Mouse (Mus musculus): ENCODE results near the gene Add3.

The Add3 gene

DNA sequence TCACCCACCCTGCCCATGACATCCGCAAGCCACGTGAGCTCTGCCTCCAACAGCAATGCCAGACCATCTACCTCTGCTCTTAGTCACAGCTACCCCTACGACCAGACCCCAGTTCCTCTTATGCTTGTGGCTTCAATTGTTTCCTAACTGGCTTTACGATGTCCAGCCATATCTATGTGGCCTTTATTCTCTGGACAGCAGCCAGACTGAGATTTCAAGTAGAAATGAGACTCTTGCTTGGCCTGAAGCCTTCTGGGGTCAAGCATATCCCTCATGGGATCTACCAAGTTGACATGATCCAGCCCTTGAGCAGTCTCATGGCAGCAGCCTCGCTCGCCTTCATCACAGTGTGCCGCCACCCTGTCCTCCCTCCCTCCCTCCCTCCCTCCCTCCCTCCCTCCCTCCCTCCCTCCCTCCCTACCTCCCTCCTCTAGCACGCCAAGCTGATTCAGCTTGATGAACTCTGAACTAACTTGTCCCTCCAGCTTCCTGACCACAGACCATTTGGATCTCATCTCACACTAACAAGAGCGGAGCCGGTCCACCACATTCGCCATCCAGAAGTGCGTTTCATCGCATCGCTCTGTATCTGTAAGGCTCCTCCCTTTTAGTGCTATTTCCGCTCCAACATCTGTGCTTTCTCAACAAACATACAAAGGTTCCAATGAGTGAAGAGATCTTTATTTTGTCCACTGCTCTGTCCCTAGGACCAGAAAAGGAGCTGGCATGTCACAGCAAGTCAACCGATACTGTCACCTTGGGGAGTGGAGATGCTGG lies 9.7 kb upstream of the Add3 start:
- no peak for DNase-seq

DNA sequence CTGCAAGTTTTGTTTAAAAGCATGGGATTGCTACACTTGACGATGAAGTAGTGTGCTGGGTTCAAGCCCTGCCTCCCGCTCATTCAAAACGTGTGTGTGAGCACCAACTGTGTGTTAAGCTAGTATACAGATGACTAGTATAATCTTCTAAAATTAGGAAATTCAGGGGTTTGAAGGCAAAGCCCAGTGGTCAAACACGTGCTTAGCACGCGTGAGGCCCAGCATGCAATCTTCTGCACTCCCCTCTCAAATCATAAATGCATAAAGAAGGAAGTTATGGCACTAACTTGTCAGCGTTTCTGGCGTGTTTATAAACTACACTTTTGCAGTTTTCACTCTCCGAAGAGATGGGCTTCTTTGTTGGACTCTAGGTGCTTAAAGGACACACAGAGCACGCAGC lies 7.8 kb upstream of the Add3 start:
- DNase-seq, result no peak

DNA sequence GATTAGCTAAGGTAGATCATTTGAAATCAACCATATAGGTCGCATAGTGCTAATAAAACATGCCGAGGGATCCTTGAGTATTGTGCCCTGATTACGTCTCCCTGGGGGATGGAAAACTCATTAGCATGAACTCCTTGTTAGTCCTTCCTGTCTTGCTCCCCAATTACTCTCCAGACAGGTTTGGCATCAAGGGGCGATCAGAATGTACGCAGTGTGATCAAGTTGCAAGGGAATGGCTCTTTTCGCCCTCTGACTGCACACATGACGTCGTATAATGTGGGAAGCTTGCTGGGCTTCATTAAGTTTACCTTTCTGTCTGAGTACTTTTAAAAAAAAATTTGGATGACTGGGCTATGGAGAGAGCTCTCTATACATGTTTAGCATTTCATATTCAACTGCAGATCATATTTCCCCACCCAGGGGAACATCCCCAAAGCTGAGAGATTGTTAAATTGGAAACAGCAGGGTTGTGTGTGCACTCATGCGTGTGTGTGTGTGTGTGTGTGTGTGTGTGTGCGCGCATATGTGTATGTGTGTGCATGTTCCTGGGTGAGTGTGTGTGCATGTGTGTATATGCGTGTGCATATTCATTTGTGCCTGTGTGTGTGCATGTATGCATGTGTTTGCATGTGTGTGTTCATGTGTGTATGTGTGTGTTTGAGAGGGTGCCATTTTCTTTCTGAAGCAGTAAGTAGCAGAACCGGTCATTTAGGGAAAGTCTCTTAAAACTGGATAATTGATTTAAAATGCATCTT lies 3.7 kb upstream of the Add3 start:
- no peak for DNase-seq

DNA sequence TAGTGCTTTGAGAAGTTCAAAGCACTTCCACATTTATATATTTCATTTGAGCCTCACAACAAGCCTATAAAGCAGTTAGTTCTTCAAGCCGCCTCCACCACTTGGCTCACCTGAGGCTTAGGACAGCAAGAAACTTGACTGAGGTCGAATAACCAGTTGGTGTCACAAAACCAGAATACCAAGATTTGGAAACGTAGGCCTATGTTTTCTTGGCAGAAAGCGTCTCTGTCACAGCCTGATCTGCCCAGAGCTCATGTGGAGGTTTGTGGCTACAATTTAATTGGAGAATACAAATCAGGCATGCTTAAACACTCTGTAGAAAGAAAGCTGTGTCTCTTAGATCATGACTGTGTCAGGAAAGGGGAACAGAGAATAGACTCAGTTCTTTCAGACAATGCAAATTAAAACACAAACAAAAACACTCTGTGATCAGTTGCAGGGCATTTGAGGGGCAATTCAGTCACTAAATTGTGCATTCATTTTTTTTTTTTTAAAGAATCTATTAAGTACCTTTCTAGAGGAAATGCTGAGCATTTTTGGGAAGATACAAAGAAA lies 3.0 kb upstream of the Add3 start:
- DNase-seq, result no peak

DNA sequence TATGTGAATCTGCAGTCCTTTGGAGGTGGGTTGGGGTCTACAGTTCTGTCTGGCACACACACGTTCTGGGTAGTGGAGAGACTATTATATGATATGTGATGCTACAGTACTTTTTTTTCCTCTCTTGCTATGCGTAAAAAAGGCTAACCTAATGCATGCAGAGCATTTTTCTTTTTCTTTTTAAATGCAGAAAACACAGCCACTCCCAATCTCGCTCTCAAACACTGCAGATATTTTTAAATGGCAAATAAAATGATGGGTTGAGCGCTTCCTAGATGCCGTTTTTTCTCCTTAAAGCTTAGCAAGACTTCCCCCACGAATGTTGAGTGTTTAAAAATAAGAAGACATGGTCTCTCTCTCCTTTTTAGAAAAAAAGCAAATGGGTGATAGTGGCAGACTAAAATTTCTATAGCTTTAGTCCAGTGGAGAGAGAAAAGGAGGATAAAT lies 584 bp downstream of the Add3 start:
- no peak for DNase-seq

DNA sequence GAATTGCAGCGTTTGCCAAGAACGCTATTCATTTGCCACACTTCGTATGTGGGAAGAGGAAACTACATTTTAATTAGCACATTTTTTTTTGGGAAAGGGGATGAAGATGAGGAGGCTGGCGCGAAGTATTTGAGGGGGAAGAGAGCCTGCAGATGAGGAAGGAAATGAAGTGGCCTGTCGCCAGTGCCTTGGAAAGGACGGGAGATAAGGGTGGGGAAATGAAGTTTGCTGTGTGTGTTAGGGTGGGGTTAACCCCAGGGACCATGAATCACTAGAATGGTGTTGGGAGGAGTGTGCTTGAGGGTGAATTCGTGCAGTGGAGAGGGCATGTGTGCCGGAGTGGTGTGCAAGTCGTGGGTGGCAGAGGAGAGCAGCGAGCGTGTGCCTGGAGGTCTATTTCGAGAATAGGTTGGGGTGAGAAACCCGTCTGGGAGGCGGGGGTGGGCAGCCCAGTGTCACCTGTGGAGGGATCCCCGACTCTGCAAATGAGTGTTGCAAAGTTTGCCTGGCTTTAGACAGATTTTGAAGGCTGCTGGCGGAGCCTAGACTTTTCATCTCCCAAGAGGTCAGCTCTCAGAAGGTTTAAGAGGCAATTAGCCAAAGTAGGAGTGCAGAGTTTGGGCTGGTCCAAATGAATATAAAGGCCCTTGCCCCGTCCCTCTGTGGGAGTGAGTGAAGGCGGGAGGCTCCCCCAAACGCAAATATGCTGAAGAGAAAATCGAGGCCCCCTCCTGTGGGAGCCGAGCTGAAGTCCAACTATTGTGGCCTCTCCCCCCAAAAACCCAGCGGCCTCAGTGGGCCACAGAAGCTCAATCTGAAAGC lies 1.2 kb downstream of the Add3 start:
- DNase-seq, result peak; percentile 31

DNA sequence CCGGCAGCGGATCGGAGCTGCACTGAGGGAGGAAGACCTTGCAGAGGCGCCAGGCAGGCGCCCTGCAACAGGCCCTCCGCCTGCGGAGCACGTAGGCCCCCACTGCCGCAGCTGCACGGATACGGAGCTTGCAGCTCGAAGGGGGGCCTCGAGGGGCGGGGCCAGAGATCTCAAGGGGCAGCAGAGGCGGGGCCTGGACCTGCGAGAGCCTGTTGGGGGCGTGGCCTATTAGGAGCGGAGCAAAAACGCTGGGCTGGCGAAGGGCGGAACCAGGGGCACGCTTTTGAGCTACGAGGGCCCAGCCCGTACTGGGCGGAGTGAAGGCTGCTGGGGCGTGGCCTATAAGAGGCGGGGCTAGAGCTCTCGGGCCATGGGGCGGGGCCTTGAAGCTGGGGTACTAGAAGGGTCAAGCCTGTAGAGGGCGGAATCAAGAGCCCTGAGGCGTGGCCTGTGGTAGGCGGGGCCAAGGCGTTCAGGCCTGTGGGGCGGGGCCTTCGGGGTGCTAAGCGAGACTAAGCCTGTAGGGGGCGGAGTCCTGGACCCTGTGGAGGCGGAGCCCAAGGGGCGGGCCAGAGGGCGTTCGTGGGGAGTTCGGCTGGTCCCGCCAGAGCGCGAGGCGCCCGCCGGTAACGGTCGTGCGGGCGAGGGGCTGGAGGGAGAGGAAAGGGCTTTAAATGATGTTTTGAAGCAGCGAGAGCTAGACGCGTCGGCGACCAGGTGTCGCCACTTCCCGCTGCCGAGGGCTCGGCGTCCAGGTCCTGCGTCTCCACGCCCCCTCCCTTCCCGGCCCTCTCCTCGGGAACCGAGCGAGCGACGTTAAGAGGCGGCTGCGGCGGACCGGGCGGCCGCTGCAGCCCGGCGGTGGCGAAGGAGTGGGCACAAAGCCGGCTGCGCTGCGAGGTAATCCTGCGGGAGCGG lies 2.2 kb downstream of the Add3 start:
- peak; percentile 100 for DNase-seq

DNA sequence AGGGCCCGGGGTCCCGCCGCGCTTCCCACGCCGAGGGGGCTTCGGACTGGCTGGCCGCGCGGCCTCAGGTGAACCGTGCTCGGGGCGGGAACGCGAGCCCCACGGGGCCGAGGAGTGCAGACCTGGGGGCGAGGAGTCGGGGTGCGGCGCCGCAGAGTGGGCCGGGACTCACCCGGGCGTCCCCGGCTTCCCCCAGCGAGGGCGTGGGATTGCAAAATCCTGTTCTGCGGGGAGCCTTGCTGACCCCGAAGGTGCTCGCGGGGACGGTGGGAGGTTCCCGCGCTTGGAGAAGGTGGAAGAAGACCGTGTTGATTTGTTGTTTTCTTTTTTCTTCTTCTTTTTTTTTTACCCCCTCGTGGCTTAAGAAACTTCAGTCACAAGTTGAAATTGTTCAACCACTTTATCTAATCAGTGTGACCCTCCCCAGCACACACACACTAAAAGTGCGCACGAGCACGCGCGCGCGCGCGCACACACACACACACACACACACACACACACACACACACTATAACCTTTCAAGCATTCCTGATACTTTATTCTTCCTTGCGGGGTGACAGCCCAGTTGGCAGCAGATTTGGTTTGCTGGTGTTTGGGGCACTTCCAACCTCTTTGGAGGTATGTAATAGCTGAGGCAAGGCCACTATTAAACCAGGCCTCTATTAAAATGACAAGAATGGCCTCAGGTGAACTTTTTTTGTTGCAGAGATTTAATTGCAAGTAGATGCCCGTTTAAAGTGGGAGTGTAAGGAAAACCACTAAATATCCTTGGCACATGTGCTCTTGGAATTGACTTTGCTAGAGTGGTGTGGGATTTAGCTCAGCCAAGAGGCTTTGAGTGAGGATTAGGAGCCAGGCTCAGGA lies 3.1 kb downstream of the Add3 start:
- peak; percentile 49 for DNase-seq

DNA sequence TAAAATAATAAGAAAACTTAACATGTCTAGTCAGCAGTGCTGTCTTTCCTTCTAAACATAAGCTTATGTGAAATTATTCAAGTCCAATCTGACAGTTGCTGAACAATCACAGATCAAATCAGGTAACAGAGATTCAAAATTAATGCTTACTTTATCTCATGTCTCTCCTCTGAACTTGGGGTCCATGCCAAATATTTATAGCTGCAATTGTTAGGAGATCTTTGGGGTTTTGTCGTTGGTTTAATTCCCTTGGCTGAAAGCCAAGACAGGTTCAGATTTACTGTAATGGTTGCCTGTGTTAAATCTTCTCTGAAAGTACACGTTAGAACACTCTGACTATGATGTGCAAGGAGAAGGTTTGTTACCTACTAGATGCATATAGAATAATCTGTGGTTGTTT lies 4.8 kb downstream of the Add3 start:
- DNase-seq, result no peak

DNA sequence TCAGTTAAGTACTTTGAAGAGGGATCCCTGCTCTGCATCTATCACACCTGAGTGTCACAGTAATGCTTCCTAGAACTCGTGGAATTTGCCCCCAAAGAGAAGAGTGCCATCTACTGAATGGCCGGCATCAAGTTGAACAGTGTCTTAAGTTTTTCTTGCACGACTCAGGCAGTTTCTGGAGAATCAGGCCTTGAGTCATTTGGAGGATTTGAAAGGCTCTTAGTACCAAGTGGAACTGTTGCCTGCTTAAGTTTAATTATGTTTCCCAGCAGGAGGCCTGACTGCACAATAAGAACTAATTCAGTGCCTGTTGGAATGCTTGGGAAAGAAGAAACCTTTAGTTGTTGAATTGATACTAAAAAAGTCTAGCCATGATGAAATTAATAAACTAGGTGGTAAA lies 9.1 kb downstream of the Add3 start:
- DNase-seq, result no peak

DNA sequence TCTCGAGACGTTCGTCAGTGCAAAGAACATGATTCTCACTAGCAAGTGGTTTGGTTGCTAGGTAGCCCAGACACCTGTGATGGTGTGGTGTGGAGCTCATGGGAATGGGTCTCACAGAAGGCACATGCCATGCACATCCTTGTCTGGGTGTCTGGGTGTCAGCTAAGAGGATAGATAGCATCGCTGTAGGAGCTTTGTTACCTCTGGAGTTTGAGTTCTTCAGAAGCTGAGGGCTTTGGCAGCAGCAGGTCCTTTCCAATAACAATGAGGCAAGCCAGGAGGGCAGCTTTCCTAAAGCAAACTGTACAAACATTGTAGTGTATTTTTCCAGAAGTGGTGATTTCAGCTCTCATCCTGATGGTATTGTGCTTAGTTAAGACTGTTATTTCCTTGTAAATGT lies 12.2 kb downstream of the Add3 start:
- DNase-seq, result no peak

DNA sequence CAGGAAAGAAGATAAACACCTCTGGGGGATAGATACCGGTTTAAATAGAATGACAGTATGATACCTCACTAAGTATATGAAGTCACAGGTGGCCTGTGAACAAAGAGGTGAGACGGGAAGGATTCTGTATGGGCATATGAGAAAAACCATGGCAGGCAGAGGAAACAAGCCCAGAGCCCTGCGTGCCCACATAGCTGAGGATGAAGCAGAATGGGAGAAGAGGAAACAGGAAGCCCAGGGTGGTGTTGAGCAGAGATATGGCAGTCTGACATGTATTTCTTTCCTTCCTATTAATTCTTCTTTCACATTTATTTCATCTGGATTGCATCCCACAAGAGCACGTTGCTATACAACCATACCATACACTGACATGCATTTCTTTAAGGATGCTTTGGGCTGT lies 12.9 kb downstream of the Add3 start:
- DNase-seq, result no peak

DNA sequence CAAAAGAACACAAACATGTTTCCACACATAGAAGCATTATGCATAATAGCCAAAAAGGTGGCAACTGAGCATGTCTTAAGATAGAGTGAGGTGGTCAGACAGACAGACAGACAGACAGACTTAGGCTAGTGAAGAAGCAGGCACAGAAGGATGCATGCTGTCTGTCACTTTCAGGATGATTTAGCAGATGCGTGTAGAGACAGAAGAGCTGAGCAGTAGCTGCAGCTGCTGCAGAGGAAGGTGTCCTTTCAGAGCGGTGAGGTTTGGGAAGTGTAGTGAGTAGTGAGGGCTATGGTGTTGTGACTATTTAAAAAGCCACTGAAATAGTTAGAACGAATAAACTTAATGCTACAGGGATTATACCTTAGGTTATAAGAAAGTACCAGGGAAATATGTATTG lies 13.9 kb downstream of the Add3 start:
- no peak for DNase-seq

DNA sequence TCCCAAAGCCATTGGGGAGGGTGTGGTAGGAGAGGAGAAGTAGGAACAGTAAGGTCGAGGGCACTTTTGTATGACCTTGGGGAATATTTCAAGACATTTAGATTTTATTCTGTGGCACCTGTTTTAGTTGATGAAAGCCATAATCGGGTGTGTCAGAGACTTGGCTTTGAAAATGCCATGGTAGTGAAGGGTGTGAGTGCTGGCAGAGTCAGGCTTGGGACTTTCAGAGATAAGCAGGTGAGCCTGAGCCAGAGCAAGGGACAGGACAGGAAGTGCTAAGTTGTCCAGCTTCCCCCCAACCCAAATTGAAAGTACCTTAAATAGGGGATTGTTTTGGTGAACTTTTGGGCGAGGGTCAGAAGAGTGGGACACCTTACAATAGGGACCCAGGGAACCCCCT lies 16.1 kb downstream of the Add3 start:
- DNase-seq, result no peak

DNA sequence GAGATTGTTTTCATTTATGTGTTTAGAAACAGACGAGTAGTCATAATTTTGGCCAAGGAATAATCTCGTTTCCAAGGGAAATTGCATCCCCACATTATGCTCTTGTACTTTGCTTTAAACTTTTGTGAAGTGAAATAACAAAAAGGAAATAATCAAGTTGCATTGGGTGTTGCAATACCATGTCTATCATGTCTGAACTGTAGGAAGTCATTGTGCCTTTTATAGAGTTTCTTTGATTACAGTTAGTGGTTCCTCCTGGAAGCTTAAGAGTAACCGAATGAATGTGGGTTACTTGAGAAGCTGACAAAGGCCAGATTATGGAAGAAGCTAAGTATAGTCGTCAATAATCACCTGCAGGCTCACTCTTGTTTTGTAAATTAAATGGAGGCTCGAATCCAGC lies 16.9 kb downstream of the Add3 start:
- DNase-seq, result no peak

DNA sequence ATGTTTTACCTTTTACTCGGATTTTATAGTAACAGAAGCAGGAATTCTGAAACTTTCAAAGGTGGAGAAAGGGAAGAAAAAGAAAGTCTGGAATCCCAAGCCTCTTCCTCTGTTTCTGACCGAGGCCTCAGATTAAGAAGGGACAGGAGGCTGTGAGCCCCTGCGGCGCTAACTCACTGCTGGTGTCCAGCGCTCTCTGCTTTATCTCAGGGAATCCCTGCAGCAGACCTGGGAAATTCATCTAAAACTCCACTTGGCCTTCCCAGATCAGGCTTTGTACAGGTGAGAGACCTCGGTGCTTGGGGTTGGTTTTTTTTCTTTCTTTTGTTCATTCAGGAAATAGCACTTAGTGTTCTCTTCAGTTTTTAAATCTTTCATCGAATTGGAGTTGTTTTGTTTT lies 19.1 kb downstream of the Add3 start:
- DNase-seq, result no peak

DNA sequence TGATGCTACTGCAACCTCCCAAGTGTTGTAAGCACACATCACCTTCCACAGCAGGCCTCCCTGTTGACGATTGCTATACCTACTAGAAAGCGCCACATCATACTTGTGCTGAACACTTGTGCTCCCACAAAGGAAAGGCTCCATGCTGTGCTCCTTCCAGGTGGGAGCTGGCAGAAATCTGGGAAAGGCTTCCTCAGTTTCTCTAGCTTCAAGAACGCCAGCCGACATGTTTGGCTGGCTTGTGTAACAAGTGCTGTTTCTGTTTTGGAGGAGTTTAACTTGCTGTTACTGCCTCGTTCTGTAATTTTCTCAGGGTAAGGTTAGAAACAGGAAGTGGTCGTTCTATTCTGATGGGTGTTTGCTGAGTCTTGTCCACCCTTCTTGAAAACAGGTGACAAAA lies 22.7 kb downstream of the Add3 start:
- no peak for DNase-seq

DNA sequence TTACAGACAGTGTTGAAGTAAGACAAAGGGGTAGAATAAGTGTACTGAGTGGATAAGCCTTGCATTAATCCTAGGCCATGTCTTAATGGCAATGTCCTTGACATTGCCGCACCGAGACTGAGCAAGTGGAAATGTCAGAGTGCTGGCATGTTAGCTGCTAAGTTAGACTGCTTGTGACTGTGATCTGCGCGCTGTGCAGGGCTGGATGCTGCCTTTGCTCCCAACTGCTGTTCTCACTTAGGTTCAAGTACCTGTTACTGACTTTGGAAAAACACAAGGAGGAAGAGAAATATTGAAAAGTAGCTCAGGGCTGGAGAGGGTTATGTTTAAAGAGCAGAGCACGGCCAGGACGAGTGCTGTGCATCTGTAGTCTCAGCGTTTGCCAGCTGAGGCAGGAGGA lies 24.4 kb downstream of the Add3 start:
- no peak for DNase-seq

DNA sequence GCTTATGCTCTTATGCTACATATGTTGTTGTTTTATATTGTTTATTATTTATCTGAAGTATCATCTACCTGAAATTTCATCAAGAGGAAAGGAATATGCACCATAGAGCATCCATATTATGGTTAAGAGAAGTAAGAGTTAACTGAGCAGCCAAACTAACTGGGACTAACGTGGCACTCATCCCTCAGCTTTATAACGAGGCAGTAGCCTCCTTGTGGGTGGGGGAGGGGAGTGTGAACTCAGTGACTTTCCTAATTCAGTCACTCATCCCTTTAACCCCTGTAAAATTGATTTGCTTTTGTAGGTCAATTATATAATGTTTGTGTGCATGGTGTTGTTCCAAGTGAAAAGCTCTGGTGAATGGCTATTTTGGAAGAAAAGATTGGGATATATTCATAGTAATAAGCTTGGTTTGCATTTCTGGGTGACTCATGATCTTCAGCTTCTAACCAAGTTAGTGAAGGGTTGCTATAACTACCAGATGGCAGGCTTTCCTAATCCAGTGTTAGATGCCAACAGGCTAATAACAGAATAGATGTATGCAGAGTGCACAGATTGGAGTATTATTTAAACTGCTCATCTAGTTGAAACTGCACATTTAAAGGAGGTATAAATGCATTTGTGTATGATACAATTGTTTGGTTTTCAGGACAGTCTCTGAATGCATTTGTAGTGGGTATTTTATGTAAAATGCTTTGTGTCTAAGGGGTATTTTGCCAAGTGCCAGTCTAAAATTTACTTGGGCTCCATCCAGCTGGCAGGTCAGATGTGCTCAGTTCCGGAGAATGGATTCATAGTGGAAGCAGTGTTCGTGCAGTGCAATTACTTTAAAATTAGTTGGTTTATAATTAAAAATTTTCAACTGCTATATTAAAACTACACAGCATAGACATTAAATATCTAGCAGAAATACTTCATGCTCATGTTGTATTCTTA lies 25.3 kb downstream of the Add3 start:
- no peak for DNase-seq

DNA sequence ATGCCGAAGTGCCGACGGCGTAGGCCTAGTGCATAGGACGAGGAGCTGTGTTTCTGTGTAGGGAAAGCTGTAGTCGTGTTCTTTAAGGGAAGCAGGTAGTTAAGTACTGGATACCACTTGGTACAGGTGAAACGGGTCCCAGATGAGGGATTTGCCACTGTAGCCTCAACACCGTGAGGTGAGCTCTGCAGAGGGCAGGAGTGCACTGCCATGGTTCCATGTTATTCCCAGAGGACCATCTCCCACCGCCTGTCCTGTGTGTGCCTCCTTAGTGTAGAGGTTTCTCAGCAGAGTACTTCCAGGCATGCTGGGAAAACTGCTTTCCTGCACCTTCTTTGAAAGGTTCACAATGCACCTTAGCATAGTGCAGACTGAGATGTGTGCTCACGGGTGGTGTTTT lies 26.1 kb downstream of the Add3 start:
- no peak for DNase-seq

Measured in embryo, embryonic 11 days (tissue).